Mouse (Mus musculus) kidney, embryonic 15.5 days (tissue): ENCODE measurements at regions not wholly inside any gene's neighbourhood (a gene's known extent, or its start where the extent isn't known, plus 50 kb on each side); places are given as distances from the start of the nearest gene placed in this dataset.
A peak's percentile ranks its signal among the peaks of the same experiment; 100 is the strongest.

Experiments
- ATAC-seq: fragments of 200-750 bp; cut with Nextera tagmentation; replicated peaks from 2 replicates; pipeline ENCODE4 v1.8.0; 2017; ENCODE audit warnings: moderate TSS enrichment; ENCODE audit not compliant: low FRiP score
- H3K27ac ChIP-seq: fragments of 300-500 bp; sonication (generic); 2 replicates; pipeline ENCODE4 v1.5.1; 2015; ENCODE audit warnings: mild to moderate bottlenecking, inconsistent platforms
- H3K27me3 ChIP-seq: fragments of 300-500 bp; sonication (generic); 2 replicates; pipeline ENCODE4 v1.6.1; 2015; ENCODE audit warnings: inconsistent platforms
- H3K36me3 ChIP-seq: fragments of 300-500 bp; sonication (generic); 2 replicates; pipeline ENCODE4 v1.6.1; 2015; ENCODE audit warnings: inconsistent platforms
- H3K4me1 ChIP-seq: fragments of 300-500 bp; sonication (generic); 2 replicates; pipeline ENCODE4 v1.6.1; 2015; ENCODE audit warnings: inconsistent platforms
- H3K4me2 ChIP-seq: fragments of 300-500 bp; sonication (generic); 2 replicates; pipeline ENCODE4 v1.6.1; 2015; ENCODE audit warnings: moderate library complexity, mild to moderate bottlenecking, inconsistent platforms
- H3K4me3 ChIP-seq: fragments of 300-500 bp; sonication (generic); replicated peaks from 2 replicates; pipeline ENCODE4 v1.5.1; 2015; ENCODE audit warnings: mild to moderate bottlenecking, inconsistent platforms
- H3K9ac ChIP-seq: fragments of 300-500 bp; sonication (generic); 2 replicates; pipeline ENCODE4 v1.6.1; 2015; ENCODE audit warnings: mild to moderate bottlenecking, inconsistent platforms
- H3K9me3 ChIP-seq: fragments of 300-500 bp; sonication (generic); replicated peaks from 2 replicates; pipeline ENCODE4 v1.6.1; 2016; ENCODE audit warnings: inconsistent platforms
- WGBS: fragments of 180-500 bp; shearing (Covaris S2); methylation state at CpG from one replicate; pipeline ENCODE4 v1.1.7; 2015; ENCODE audit warnings: mixed read lengths; 5-methylcytosine and 5-hydroxymethylcytosine counted together

DNA sequence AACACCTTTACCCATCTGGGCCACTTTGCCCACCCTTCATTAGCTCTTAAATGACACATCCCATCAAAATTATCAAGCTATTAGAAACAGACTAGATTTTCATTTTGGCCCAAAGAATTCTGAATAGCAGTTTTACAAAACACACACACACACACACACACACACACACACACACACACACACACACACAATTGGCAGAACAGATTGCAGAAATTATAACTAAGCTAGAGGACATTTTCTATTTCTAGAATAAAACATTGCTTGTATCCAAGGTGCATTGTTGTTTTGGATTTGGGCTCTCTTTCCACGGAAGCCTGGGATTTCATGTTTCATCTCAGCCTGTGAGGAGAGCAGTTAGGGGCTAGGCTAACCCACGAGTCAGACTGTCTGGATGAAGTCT, 455.1 kb downstream of the Etnk1 start:
- Histone ChIP-seq H3K9me3 (no peaks in the 10 kb centered on the region), H3K4me2 (no peak overlapping the region), H3K9ac (no peak overlapping the region), H3K4me3 (no peak overlapping the region), H3K36me3 (no peaks in the 10 kb centered on the region), H3K27me3 (no peaks in the 10 kb centered on the region), H3K4me1 (no peaks in the 10 kb centered on the region), H3K27ac (no peak overlapping the region)
- no peak for ATAC-seq
- WGBS, result 69% methylated on average over 2 of the region's 2 CpGs

DNA sequence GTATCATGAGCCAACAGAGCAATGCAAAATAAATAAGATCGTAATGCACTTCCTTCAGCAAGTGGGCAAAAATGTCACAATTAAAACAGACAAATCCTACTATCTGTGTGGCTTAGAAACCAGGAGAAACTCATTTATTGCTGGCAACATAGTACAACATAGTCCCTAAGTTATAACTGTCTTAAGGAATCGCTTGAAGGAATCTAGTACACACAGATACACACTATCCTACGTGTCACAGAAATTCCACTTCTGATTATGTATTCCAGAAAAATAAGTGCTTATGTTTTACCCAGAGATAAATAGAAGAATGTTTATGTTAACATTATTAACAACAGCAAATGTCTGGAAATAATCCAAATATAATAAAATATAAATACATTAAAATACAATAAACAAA, 457.9 kb downstream of the Etnk1 start:
- 73% methylated on average over 3 of the region's 3 CpGs for WGBS
- no peak for ATAC-seq
- no peak overlapping the region for H3K4me2 ChIP-seq

DNA sequence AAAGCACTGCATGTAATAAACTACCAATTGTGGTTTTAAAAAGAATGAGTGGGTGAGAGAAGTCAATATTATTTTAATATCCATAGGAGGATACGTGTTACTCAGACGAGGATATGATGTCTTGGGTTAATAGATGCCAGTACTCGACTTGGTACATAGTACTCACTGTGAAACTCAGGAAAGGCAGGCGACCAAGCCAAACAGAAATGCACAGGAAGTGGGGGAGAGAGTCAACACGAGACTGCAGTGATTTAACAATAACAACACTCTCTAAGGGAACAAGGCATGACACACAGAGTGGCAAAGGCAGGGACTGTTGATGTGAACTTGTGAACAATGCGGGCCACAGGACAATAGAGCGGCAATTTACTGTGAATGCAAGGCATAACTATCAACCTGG, 464.6 kb downstream of the Etnk1 start:
- Histone ChIP-seq H3K9ac (no peak overlapping the region), H3K27ac (no peak overlapping the region), H3K4me3 (no peak overlapping the region), H3K4me2 (no peak overlapping the region), H3K27me3 (no peaks in the 10 kb centered on the region), H3K36me3 (no peaks in the 10 kb centered on the region), H3K4me1 (0 out of 2 replicates have a peak, but pooled peaks cover 2% of the 10 kb centered on the region), H3K9me3 (no peaks in the 10 kb centered on the region)
- ATAC-seq, result no peak
- WGBS, result 46% methylated on average over 7 of the region's 7 CpGs

More for the DNA sequence above, 457.9 kb downstream of the Etnk1 start:
- no peaks in the 10 kb centered on the region for H3K9me3 ChIP-seq
- H3K27me3 ChIP-seq, result no peaks in the 10 kb centered on the region
- no peak overlapping the region for H3K27ac ChIP-seq
- H3K4me1 ChIP-seq, result no peaks in the 10 kb centered on the region
- H3K36me3 ChIP-seq, result no peaks in the 10 kb centered on the region
- H3K9ac ChIP-seq, result no peak overlapping the region
- no peak overlapping the region for H3K4me3 ChIP-seq

DNA sequence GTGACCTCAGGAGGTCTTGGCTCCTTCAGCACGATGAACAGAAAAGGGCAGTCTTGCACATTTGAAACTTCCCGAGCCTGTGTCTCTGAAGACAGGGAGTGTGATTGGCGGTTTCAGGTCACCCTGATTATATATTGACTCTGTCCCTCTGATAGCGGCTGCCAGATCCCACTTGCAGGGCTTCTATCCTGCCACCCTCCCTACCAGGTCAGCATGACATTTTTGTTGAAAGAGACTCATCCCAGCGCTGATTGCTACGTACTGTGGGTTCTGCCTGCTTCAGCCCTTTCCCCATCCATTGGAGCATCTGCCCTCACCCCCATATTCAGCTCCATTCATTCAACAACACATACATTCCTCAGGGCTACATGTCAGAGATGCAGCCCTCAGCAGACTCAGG, 466.7 kb downstream of the Etnk1 start:
- Histone ChIP-seq H3K27me3 (no peaks in the 10 kb centered on the region), H3K36me3 (no peaks in the 10 kb centered on the region), H3K9me3 (no peaks in the 10 kb centered on the region), H3K4me2 (no peak overlapping the region), H3K4me1 (0 out of 2 replicates have a peak, but pooled peaks cover 2% of the 10 kb centered on the region), H3K4me3 (no peak overlapping the region), H3K27ac (no peak overlapping the region), H3K9ac (no peak overlapping the region)
- WGBS, result 75% methylated on average over 6 of the region's 6 CpGs
- ATAC-seq, result no peak

DNA sequence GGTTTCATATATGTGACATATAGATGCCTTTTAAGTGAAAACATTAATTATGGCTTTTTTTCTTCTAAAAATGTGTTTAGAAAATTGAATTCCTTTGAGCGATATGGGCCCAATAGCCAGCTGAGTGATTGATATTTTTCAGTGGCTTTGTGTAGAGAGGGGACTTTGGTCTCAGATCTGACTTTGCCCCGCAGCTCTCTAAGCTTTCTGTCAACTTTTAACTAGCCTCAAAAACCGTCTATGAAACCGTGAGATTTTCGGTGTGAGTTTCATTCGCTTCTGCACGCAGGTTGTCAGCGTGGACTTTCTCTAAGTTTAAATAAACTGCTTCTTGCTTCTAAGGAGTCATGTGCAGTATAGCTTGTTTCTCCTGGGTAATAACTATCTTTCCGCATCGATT, 467.3 kb downstream of the Etnk1 start:
- Histone ChIP-seq H3K36me3 (no peaks in the 10 kb centered on the region), H3K27me3 (no peaks in the 10 kb centered on the region), H3K4me1 (0 out of 2 replicates have a peak, but pooled peaks cover 2% of the 10 kb centered on the region), H3K9ac (no peak overlapping the region), H3K27ac (no peak overlapping the region), H3K4me3 (no peak overlapping the region), H3K4me2 (no peak overlapping the region), H3K9me3 (no peaks in the 10 kb centered on the region)
- no peak for ATAC-seq
- 73% methylated on average over 10 of the region's 10 CpGs for whole genome bisulfite sequencing

DNA sequence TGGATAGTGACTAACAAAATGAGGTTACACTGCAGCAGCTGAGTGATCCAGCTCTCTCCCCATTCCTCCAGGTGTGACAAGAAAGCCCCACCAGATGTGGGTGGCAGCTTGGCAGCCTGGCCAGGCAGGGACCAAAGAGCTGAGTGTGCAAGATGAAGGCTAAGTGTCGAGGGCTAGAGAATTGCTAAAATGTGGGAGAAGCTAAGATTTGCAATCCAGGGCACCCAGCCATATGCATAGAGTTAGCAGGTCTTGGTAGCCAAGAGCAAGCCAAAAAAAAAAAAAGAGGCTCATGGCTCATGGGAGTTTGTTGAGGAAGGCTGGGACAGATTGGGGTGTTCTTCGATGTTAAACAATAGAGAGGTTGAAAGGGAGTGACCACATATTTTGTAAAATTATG, 468.0 kb downstream of the Etnk1 start:
- ATAC-seq, result no peak
- Histone ChIP-seq H3K4me2 (no peak overlapping the region), H3K27me3 (no peaks in the 10 kb centered on the region), H3K9ac (no peak overlapping the region), H3K4me3 (no peak overlapping the region), H3K4me1 (0 out of 2 replicates have a peak, but pooled peaks cover 2% of the 10 kb centered on the region), H3K9me3 (no peaks in the 10 kb centered on the region), H3K27ac (no peak overlapping the region), H3K36me3 (no peaks in the 10 kb centered on the region)
- 88% methylated on average over 2 of the region's 2 CpGs for WGBS

DNA sequence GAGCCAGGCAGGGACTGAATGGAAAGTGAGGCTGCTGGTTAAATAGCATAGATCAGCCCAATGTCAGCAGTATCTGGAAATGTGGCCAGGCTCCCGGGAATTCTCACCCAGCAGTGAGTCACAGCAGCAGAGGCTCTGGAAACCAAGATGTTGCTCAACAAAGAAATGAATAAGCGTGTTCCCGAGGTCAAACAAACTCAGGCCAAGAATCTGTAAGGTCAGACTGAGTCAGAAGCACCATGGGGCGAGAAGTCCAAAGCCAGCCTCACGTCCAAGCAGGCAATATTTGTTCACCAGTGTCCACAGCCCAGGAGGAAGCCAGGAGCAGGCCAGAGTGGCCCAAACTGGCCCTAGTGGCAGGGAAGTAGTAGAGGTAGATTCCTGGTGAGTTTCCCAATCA, 473.6 kb downstream of the Etnk1 start:
- no peak overlapping the region for H3K4me3 ChIP-seq
- H3K9me3 ChIP-seq, result no peaks in the 10 kb centered on the region
- no peak; the same call in 1 of the 2 replicates for ATAC-seq
- WGBS, result 78% methylated on average over 5 of the region's 5 CpGs
- no peaks in the 10 kb centered on the region for H3K36me3 ChIP-seq
- H3K9ac ChIP-seq, result no peak overlapping the region
- H3K27me3 ChIP-seq, result no peaks in the 10 kb centered on the region
- H3K27ac ChIP-seq, result no peak overlapping the region
- no peaks in the 10 kb centered on the region for H3K4me1 ChIP-seq
- H3K4me2 ChIP-seq, result no peak overlapping the region

DNA sequence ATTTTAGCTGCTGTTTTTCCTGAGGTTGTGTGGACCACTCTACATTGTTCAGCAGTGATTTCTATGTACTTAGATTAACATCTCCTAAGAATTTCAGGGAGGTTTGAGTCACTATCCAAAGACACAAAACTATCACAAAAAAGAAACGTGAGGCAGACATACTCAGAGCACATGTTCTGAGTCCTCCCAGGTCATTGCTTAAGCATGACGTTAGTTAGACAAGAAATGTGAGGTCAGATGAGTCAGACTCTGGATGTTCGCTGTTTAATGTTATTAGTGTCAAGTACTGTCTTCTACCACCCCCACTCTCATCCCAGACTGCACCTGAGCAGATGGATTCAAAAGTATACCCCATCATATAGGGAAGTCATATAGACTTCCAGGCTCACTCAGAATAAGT, 475.0 kb downstream of the Etnk1 start:
- WGBS, result 83% methylated on average over 3 of the region's 3 CpGs

DNA sequence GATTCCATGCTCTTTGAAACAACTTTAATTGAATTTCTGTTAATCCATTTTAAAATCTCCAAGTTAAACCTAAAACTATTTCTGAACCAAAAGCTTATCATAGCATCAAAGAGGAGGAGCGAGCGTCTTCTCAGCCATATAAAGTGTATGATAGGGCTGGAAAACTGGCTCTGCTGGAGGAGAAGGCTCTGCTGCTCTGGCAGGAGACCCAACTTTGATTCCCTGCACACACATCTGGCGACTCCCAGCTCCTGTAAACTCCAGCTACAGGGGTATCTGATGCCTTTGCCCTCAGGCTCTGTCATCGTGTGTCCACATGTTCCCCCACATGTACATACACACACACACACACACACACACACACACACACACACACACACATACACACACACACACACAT, 479.0 kb downstream of the Etnk1 start:
- no peaks in the 10 kb centered on the region for H3K4me1 ChIP-seq
- no peak overlapping the region for H3K4me2 ChIP-seq
- H3K27me3 ChIP-seq, result no peaks in the 10 kb centered on the region
- H3K9ac ChIP-seq, result no peak overlapping the region
- no peaks in the 10 kb centered on the region for H3K9me3 ChIP-seq
- ATAC-seq, result no peak
- no peak overlapping the region for H3K27ac ChIP-seq
- WGBS, result 76% methylated on average over 4 of the region's 4 CpGs
- no peaks in the 10 kb centered on the region for H3K36me3 ChIP-seq
- H3K4me3 ChIP-seq, result no peak overlapping the region

More for the DNA sequence above, 475.0 kb downstream of the Etnk1 start:
- Histone ChIP-seq H3K9ac (no peak overlapping the region), H3K27me3 (no peaks in the 10 kb centered on the region), H3K36me3 (no peaks in the 10 kb centered on the region), H3K4me2 (no peak overlapping the region), H3K27ac (no peak overlapping the region), H3K4me1 (no peaks in the 10 kb centered on the region), H3K4me3 (no peak overlapping the region), H3K9me3 (no peaks in the 10 kb centered on the region)
- ATAC-seq, result no peak

DNA sequence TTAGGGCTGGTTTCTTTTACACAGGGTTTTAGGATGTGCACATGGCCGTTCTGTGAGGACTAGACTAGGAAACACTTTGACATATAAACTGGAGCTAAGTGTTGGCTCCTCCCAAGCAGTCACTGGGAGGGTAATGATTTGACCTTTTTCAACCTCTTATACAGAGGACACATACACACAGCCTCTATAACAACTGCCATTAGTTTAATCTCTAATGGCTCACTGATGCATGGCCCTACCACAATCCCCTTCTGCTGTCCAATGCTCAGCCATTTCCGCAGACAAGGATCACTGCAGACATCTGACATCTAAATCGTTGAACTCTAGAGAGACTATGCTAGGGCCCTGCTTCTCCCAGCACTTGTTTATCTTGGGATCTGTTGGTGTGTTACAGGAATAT, 481.5 kb downstream of the Etnk1 start:
- H3K36me3 ChIP-seq, result no peaks in the 10 kb centered on the region
- 65% methylated on average over 3 of the region's 3 CpGs for WGBS
- H3K9ac ChIP-seq, result no peak overlapping the region
- ATAC-seq, result peak; percentile 73
- peaks cover 6% of the 10 kb centered on the region for H3K9me3 ChIP-seq
- no peak overlapping the region for H3K4me3 ChIP-seq
- H3K4me1 ChIP-seq, result no peaks in the 10 kb centered on the region
- no peak overlapping the region for H3K4me2 ChIP-seq
- no peak overlapping the region for H3K27ac ChIP-seq
- no peaks in the 10 kb centered on the region for H3K27me3 ChIP-seq

DNA sequence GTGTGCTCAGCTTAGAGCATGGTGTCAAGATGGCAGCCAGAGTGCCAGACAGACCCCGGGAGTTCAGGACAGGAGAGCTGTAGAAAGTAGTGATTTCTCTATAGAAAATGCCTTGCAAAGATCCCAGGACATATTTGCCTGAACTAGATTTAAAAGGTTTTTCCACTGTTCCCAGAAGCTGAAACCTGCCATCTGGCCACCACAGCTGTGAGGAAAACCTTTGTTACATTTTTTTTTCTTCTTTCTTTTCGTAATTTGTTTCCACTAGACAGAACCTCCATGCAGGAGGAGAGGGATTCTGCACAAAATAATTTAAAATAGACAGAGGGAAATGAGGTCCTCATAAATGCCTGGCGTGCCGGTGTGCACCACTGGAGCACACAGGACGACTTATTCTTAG, 489.6 kb downstream of the Etnk1 start:
- Histone ChIP-seq H3K9me3 (peaks cover 8% of the 10 kb centered on the region), H3K4me1 (no peaks in the 10 kb centered on the region), H3K36me3 (no peaks in the 10 kb centered on the region), H3K9ac (no peak overlapping the region), H3K4me2 (no peak overlapping the region), H3K27me3 (no peaks in the 10 kb centered on the region), H3K27ac (no peak overlapping the region), H3K4me3 (no peak overlapping the region)
- ATAC-seq, result no peak
- WGBS, result 70% methylated on average over 5 of the region's 5 CpGs

DNA sequence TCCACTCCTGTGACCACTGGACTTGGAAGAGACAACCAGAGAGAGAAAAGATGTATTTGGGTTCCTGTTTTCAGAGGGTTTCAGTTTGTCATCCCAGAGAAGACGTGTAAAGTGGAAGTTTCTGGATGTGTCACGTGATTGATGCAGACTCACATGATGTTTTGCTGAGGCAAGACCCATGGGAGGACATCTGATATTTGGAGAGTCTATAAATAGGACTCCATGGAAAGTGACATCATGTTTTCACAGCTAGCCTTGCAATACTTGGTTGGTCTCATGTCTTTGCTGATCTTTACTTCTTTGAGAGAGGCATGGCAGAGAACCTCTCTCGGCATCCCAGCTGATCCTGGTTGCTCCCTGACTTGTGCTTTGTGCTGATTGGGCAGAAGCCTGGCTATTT, 493.8 kb downstream of the Etnk1 start:
- WGBS, result 76% methylated on average over 3 of the region's 3 CpGs
- no peak for ATAC-seq

DNA sequence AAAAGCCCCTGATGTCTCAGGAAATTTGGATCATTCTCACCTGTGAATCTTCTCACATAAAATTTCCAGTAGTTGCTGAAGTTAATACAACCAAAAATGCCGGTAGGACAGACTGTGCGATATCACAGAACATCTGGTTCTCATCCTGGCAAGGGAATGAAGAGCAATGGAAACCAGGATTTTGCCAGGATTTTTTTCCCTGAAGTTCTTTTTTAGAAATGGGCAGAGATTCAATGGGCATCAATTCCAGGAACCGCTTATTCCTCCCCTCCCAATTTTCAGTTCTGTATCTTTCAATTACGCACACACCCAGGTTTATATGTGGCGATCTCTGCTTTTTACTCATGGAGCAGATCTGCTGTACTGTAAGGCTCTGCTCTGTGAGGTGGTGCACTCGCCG, 496.3 kb downstream of the Etnk1 start:
- Histone ChIP-seq H3K4me3 (no peak overlapping the region), H3K9me3 (no peaks in the 10 kb centered on the region), H3K27me3 (no peaks in the 10 kb centered on the region), H3K9ac (no peak overlapping the region), H3K4me1 (no peaks in the 10 kb centered on the region), H3K36me3 (no peaks in the 10 kb centered on the region), H3K4me2 (no peak overlapping the region), H3K27ac (no peak overlapping the region)
- ATAC-seq, result no peak
- 87% methylated on average over 7 of the region's 7 CpGs for WGBS

More for the DNA sequence above, 493.8 kb downstream of the Etnk1 start:
- Histone ChIP-seq H3K27ac (no peak overlapping the region), H3K4me2 (no peak overlapping the region), H3K36me3 (no peaks in the 10 kb centered on the region), H3K9me3 (no peaks in the 10 kb centered on the region), H3K9ac (no peak overlapping the region), H3K27me3 (no peaks in the 10 kb centered on the region), H3K4me1 (no peaks in the 10 kb centered on the region), H3K4me3 (no peak overlapping the region)
